Mouse (Mus musculus): Measurements from ENCODE around the gene Fkbp1a. TPM values are rescaled to one million over a fixed set of nuclear protein-coding genes. Genes with fewer than 3 reads are reported as not detected.

Fkbp1a gene
- polyA plus RNA-seq (2014; fragmentation: Nextera tagmentation; extraction: Ambion mirVana) = 547 and 602 TPM in 2 replicates

- H3K4me1 ChIP-seq (ENCODE audit: control insufficient read depth, insufficient read depth, low read length) = peaks cover 35% of the 10 kb centered on the region
- H3K9me3 ChIP-seq (ENCODE audit: control insufficient read depth, low read length) = no peaks in the 10 kb centered on the region
- peak within 1 kb of the TSS; percentile 75 for H3K27ac ChIP-seq (replicated peaks; ENCODE audit: low read depth, low read length)
- peak within 1 kb of the TSS; percentile 99 for H3K4me3 ChIP-seq (replicated peaks; ENCODE audit: low read depth, low read length)
- H3K36me3 ChIP-seq (ENCODE audit: control insufficient read depth, insufficient read depth, low read length) = peaks cover 22% of the 10 kb centered on the region
- peak within 1 kb of the TSS; percentile 63 for H3K4me2 ChIP-seq (ENCODE audit: low read length)
- under 1% methylated on average over 83 of the region's 93 CpGs for WGBS
- ATAC-seq (ENCODE audit: low FRiP score, low TSS enrichment) (peak; percentile 96), DNase-seq (peak; percentile 98)
- H3K27me3 ChIP-seq (ENCODE audit: control insufficient read depth, insufficient read depth, low read length) = no peaks in the 10 kb centered on the region
- peak within 1 kb of the TSS; percentile 94 for H3K9ac ChIP-seq (replicated peaks; ENCODE audit: low read length)
Measured at GRCm38 (mm10) chr2:151542323-151543062, at the start of gene Fkbp1a. Gene Fkbp1a (plus strand): TSS chr2:151542483.

GRCm38 (mm10) chr2:151494035-151494803 lies 48.1 kb upstream of the Fkbp1a start, which contains the start of gene Nsfl1c:
Gene Nsfl1c (plus strand): TSS chr2:151494182.
- DNase-seq = peak; percentile 98
- peak within 1 kb of the TSS; percentile 76 for H3K4me2 ChIP-seq (ENCODE audit: low read length)
- WGBS = under 1% methylated on average over 73 of the region's 73 CpGs

GRCm38 (mm10) chr2:151498358-151498757 lies 43.9 kb upstream of the Fkbp1a start:
- no peak overlapping the region for H3K4me3 ChIP-seq (replicated peaks; ENCODE audit: low read depth, low read length)
- no peak overlapping the region for H3K4me2 ChIP-seq (ENCODE audit: low read length)
- no peaks in the 10 kb centered on the region for H3K9me3 ChIP-seq (ENCODE audit: control insufficient read depth, low read length)
- H3K9ac ChIP-seq (replicated peaks; ENCODE audit: low read length) = no peak overlapping the region
- peaks cover 52% of the 10 kb centered on the region for H3K36me3 ChIP-seq (ENCODE audit: control insufficient read depth, insufficient read depth, low read length)
- H3K27me3 ChIP-seq (ENCODE audit: control insufficient read depth, insufficient read depth, low read length) = no peaks in the 10 kb centered on the region
- no peak for ATAC-seq (ENCODE audit: low FRiP score, low TSS enrichment)
- DNase-seq = no peak
- no peak overlapping the region for H3K27ac ChIP-seq (replicated peaks; ENCODE audit: low read depth, low read length)
- H3K4me1 ChIP-seq (ENCODE audit: control insufficient read depth, insufficient read depth, low read length) = 0 out of 2 replicates have a peak, but pooled peaks cover 5% of the 10 kb centered on the region
- 36% methylated on average over 3 of the region's 3 CpGs for whole genome bisulfite sequencing

More at GRCm38 (mm10) chr2:151494035-151494803, 48.1 kb upstream of the Fkbp1a start, which contains the start of gene Nsfl1c:
- H3K36me3 ChIP-seq (ENCODE audit: control insufficient read depth, insufficient read depth, low read length) = peaks cover 19% of the 10 kb centered on the region
- H3K9ac ChIP-seq (replicated peaks; ENCODE audit: low read length) = peak within 1 kb of the TSS; percentile 83
- H3K9me3 ChIP-seq (ENCODE audit: control insufficient read depth, low read length) = no peaks in the 10 kb centered on the region
- peak within 1 kb of the TSS; percentile 91 for H3K4me3 ChIP-seq (replicated peaks; ENCODE audit: low read depth, low read length)
- H3K27ac ChIP-seq (replicated peaks; ENCODE audit: low read depth, low read length) = peak within 1 kb of the TSS; percentile 66
- no peaks in the 10 kb centered on the region for H3K27me3 ChIP-seq (ENCODE audit: control insufficient read depth, insufficient read depth, low read length)
- ATAC-seq (ENCODE audit: low FRiP score, low TSS enrichment) = peak; percentile 99
- H3K4me1 ChIP-seq (ENCODE audit: control insufficient read depth, insufficient read depth, low read length) = 0 out of 2 replicates have a peak, but pooled peaks cover 5% of the 10 kb centered on the region

- Histone ChIP-seq H3K4me3 (replicated peaks; ENCODE audit: low read depth, low read length) (no peak overlapping the region), H3K27ac (replicated peaks; ENCODE audit: low read depth, low read length) (no peak overlapping the region), H3K9ac (replicated peaks; ENCODE audit: low read length) (no peak overlapping the region), H3K9me3 (ENCODE audit: control insufficient read depth, low read length) (no peaks in the 10 kb centered on the region), H3K4me1 (ENCODE audit: control insufficient read depth, insufficient read depth, low read length) (no peaks in the 10 kb centered on the region), H3K4me2 (ENCODE audit: low read length) (no peak overlapping the region), H3K36me3 (ENCODE audit: control insufficient read depth, insufficient read depth, low read length) (peaks cover 73% of the 10 kb centered on the region), H3K27me3 (ENCODE audit: control insufficient read depth, insufficient read depth, low read length) (no peaks in the 10 kb centered on the region)
- no peak for ATAC-seq (ENCODE audit: low FRiP score, low TSS enrichment)
- DNase-seq = no peak
- WGBS = 92% methylated on average over 6 of the region's 6 CpGs
Measured at GRCm38 (mm10) chr2:151500442-151501007, 41.8 kb upstream of the Fkbp1a start.

GRCm38 (mm10) chr2:151504226-151504625 lies 38.1 kb upstream of the Fkbp1a start:
- 89% methylated on average over 4 of the region's 4 CpGs for WGBS
- H3K4me1 ChIP-seq (ENCODE audit: control insufficient read depth, insufficient read depth, low read length) = no peaks in the 10 kb centered on the region
- no peak overlapping the region for H3K9ac ChIP-seq (replicated peaks; ENCODE audit: low read length)
- no peak for DNase-seq
- no peak overlapping the region for H3K4me2 ChIP-seq (ENCODE audit: low read length)
- no peak overlapping the region for H3K4me3 ChIP-seq (replicated peaks; ENCODE audit: low read depth, low read length)
- H3K9me3 ChIP-seq (ENCODE audit: control insufficient read depth, low read length) = no peaks in the 10 kb centered on the region
- H3K27me3 ChIP-seq (ENCODE audit: control insufficient read depth, insufficient read depth, low read length) = no peaks in the 10 kb centered on the region
- no peak overlapping the region for H3K27ac ChIP-seq (replicated peaks; ENCODE audit: low read depth, low read length)
- no peak for ATAC-seq (ENCODE audit: low FRiP score, low TSS enrichment)
- H3K36me3 ChIP-seq (ENCODE audit: control insufficient read depth, insufficient read depth, low read length) = peaks cover 84% of the 10 kb centered on the region

GRCm38 (mm10) chr2:151512199-151512598 lies 30.1 kb upstream of the Fkbp1a start:
- Histone ChIP-seq H3K4me2 (ENCODE audit: low read length) (no peak overlapping the region), H3K27me3 (ENCODE audit: control insufficient read depth, insufficient read depth, low read length) (no peaks in the 10 kb centered on the region), H3K36me3 (ENCODE audit: control insufficient read depth, insufficient read depth, low read length) (peaks cover 84% of the 10 kb centered on the region), H3K9me3 (ENCODE audit: control insufficient read depth, low read length) (no peaks in the 10 kb centered on the region), H3K27ac (replicated peaks; ENCODE audit: low read depth, low read length) (no peak overlapping the region), H3K4me1 (ENCODE audit: control insufficient read depth, insufficient read depth, low read length) (no peaks in the 10 kb centered on the region), H3K4me3 (replicated peaks; ENCODE audit: low read depth, low read length) (no peak overlapping the region), H3K9ac (replicated peaks; ENCODE audit: low read length) (no peak overlapping the region)
- ATAC-seq (ENCODE audit: low FRiP score, low TSS enrichment) (no peak), DNase-seq (peak; percentile 54)

- Histone ChIP-seq H3K36me3 (ENCODE audit: control insufficient read depth, insufficient read depth, low read length) (peaks cover 75% of the 10 kb centered on the region), H3K9ac (replicated peaks; ENCODE audit: low read length) (no peak overlapping the region), H3K4me2 (ENCODE audit: low read length) (no peak overlapping the region), H3K4me1 (ENCODE audit: control insufficient read depth, insufficient read depth, low read length) (no peaks in the 10 kb centered on the region), H3K27ac (replicated peaks; ENCODE audit: low read depth, low read length) (no peak overlapping the region), H3K9me3 (ENCODE audit: control insufficient read depth, low read length) (no peaks in the 10 kb centered on the region), H3K4me3 (replicated peaks; ENCODE audit: low read depth, low read length) (no peak overlapping the region), H3K27me3 (ENCODE audit: control insufficient read depth, insufficient read depth, low read length) (no peaks in the 10 kb centered on the region)
- WGBS = 89% methylated on average over 3 of the region's 3 CpGs
- no peak for ATAC-seq (ENCODE audit: low FRiP score, low TSS enrichment)
- peak; percentile 4 for DNase-seq
Measured at GRCm38 (mm10) chr2:151513525-151514285, 28.6 kb upstream of the Fkbp1a start.

- 92% methylated on average over 2 of the region's 2 CpGs for WGBS
Measured at GRCm38 (mm10) chr2:151519000-151519399, 23.3 kb upstream of the Fkbp1a start.

More at GRCm38 (mm10) chr2:151519000-151519399, 23.3 kb upstream of the Fkbp1a start:
- DNase-seq (no peak), ATAC-seq (ENCODE audit: low FRiP score, low TSS enrichment) (no peak)
- H3K4me1 ChIP-seq (ENCODE audit: control insufficient read depth, insufficient read depth, low read length) = no peaks in the 10 kb centered on the region
- no peak overlapping the region for H3K9ac ChIP-seq (replicated peaks; ENCODE audit: low read length)
- peaks cover 41% of the 10 kb centered on the region for H3K36me3 ChIP-seq (ENCODE audit: control insufficient read depth, insufficient read depth, low read length)
- no peak overlapping the region for H3K27ac ChIP-seq (replicated peaks; ENCODE audit: low read depth, low read length)
- H3K4me2 ChIP-seq (ENCODE audit: low read length) = no peak overlapping the region
- no peak overlapping the region for H3K4me3 ChIP-seq (replicated peaks; ENCODE audit: low read depth, low read length)
- no peaks in the 10 kb centered on the region for H3K9me3 ChIP-seq (ENCODE audit: control insufficient read depth, low read length)
- no peaks in the 10 kb centered on the region for H3K27me3 ChIP-seq (ENCODE audit: control insufficient read depth, insufficient read depth, low read length)

Measured in midbrain, embryonic 14.5 days (tissue).